Mouse (Mus musculus) central nervous system, embryonic 11.5 days (tissue): ENCODE data around the gene Fcamr. TPM values are rescaled to one million over a fixed set of nuclear protein-coding genes. Genes with fewer than 3 reads are reported as not detected.

ENCODE experiments used
- polyA plus RNA-seq: library from polyadenylated mRNA; depleted of rRNA; stranded (reverse); fragments of >200 nt; gene quantifications from 2 replicates; pipeline ENCODE4 v1.2.3, GENCODE M21; 2012; rRNA removed

The Fcamr gene
- 0.06 and 0.07 TPM in 2 replicates for polyA plus RNA-seq

GRCm38 (mm10) chr1:130800602-130801001, at the start of gene Fcamr:
Gene Fcamr, plus strand, starts transcription at chr1:130800902.

DNA sequence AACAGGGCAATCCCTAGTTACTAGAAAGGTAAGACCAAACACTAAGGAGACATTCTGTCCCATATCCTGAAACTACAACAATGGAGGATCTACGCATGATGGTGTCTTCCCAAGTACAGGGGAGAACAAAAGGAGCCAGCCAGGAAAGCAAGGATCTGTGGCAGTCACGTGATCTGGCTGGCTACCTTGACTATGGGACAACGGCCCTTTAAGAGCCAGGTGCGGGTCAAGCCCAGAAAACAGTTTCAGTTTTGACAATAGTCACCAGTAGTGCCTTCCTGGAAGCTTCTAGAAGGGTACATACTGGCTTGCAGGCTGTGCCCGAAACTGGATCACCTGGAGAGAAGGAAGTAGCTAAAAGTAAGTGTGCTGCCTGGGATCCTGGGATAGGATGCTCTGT, 25.7 kb downstream of the Fcamr start, which contains the start of gene Pigr:
Gene Pigr (plus strand): TSS at position 237 of the 400 bp plus-strand sequence.

Other genes with a start within 250 kb of the Fcamr start
- not detected in 2 replicates for gene Zp3r, start 171.3 kb upstream of the Fcamr start, polyA plus RNA-seq
- 0.02 and 0.04 TPM in 2 replicates for gene C4bp, start 139.3 kb upstream of the Fcamr start, polyA plus RNA-seq
- gene Gm29427, start 85.1 kb upstream of the Fcamr start, polyA plus RNA-seq = 0.10 TPM in 1 of 2 replicates, not detected in the other
- gene Yod1, start 83.6 kb upstream of the Fcamr start, polyA plus RNA-seq = 2.9 and 5.2 TPM in 2 replicates
- gene Pfkfb2, start 71.6 kb upstream of the Fcamr start, polyA plus RNA-seq = 19.9 and 20.8 TPM in 2 replicates
- 0.67 and 0.72 TPM in 2 replicates for gene AA986860, start 68.9 kb upstream of the Fcamr start, polyA plus RNA-seq
- gene Pigr, start 25.8 kb downstream of the Fcamr start, polyA plus RNA-seq = 0.02 and 0.06 TPM in 2 replicates
- gene Fcmr, start 64.8 kb downstream of the Fcamr start, polyA plus RNA-seq = not detected in 2 replicates
- not detected in 2 replicates for gene Il24, start 86.6 kb downstream of the Fcamr start, polyA plus RNA-seq
- gene Il20, start 110.5 kb downstream of the Fcamr start, polyA plus RNA-seq = not detected in 2 replicates
- gene Il19, start 139.2 kb downstream of the Fcamr start, polyA plus RNA-seq = 0.07 and 0.10 TPM in 2 replicates
- not detected in 2 replicates for gene Il10, start 218.9 kb downstream of the Fcamr start, polyA plus RNA-seq